Mouse (Mus musculus) megakaryocyte, embryonic 14.5 days (primary cell): Measurements from ENCODE around the gene Ehd1.

ENCODE experiments used
- FLI1 ChIP-seq: IDR thresholded peaks from 2 replicates; pipeline ENCODE4 v1.6.1; 2012; ENCODE audit warnings: low read length, inconsistent platforms, mixed read lengths
- GATA1 ChIP-seq: IDR thresholded peaks from 3 replicates; pipeline ENCODE4 v1.6.1; 2012; ENCODE audit warnings: mixed read lengths, low read length, inconsistent platforms, borderline replicate concordance

DNA sequence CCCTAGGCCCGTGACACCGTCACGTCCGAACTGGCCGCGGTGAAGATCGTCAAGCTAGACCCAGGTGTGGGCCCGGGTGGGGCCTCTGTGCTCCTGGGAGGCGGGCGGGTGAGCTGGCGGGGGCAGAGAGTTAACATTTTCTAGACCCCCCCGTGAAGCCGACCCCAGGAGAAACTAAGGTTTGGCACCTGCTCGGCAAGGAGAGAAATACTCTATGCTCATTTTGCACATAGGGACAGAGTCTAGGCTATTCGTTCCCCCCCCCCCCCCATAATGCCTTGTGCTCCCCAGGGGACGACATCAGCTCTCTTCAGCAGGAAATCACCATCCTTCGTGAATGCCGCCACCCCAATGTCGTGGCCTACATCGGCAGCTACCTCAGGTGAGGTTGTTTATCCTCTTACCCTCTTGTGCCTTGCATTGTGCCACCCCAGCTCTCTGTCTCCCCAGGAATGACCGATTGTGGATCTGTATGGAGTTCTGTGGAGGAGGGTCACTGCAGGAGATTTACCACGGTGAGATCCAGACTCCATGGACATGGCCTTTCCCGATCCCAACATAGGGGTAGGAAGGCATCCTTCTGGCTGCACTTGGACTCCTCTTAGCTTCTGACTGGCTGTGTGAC is 65.0 kb downstream of the Ehd1 start:
- no peak for TF ChIP-seq GATA1
- TF ChIP-seq FLI1 = no peak
